Mouse (Mus musculus): Measurements from ENCODE around the gene Epx. TPM values are rescaled to one million over a fixed set of nuclear protein-coding genes. Genes with fewer than 3 reads are reported as not detected.

The Epx gene
- total and polyA plus RNA-seq, 2 experiments from 2014 or later: 1.2 to 1.4 TPM

- Histone ChIP-seq H3K4me1 (ENCODE audit: insufficient read depth, low read length) (no peaks in the 10 kb centered on the region), H3K36me3 (ENCODE audit: insufficient read depth, low read length) (no peaks in the 10 kb centered on the region), H3K4me3 (ENCODE audit: low read depth, low read length) (no peak within 1 kb of the TSS), H3K9ac (replicated peaks; ENCODE audit: low read length, poor library complexity, severe bottlenecking) (no peak within 1 kb of the TSS), H3K27ac (ENCODE audit: low read depth, low read length) (0 out of 2 replicates have a peak within 1 kb of the TSS, but pooled peaks have one; percentile 26), H3K4me2 (ENCODE audit: low read depth, low read length, poor library complexity, severe bottlenecking) (no peak within 1 kb of the TSS), H3K27me3 (ENCODE audit: insufficient read depth, low read length) (no peaks in the 10 kb centered on the region), H3K9me3 (ENCODE audit: low read length) (no peaks in the 10 kb centered on the region)
- no peak; the same call in 1 of the 2 replicates for ATAC-seq (ENCODE audit: low FRiP score)
- DNase-seq (ENCODE audit: low spot score): peak; percentile 47
- TF ChIP-seq CTCF (IDR thresholded peaks at IDR 0.05): no peak
- 21% methylated on average over 10 of the region's 10 CpGs for WGBS
These were observed 47.0 kb downstream of the Epx start, which contains the start of gene Lpo for GRCm38 (mm10) chr11:87828239-87828900. TSS of gene Lpo (minus strand) at chr11:87828289.

- DNase-seq (ENCODE audit: low spot score) (no peak), ATAC-seq (ENCODE audit: low FRiP score) (no peak)
- Histone ChIP-seq H3K9me3 (ENCODE audit: low read length) (no peaks in the 10 kb centered on the region), H3K4me3 (ENCODE audit: low read depth, low read length) (no peak overlapping the region), H3K4me2 (ENCODE audit: low read depth, low read length, poor library complexity, severe bottlenecking) (no peak overlapping the region), H3K27ac (ENCODE audit: low read depth, low read length) (no peak overlapping the region), H3K4me1 (ENCODE audit: insufficient read depth, low read length) (peaks cover 4% of the 10 kb centered on the region; the same call in 1 of the 2 replicates), H3K36me3 (ENCODE audit: insufficient read depth, low read length) (no peaks in the 10 kb centered on the region), H3K9ac (replicated peaks; ENCODE audit: low read length, poor library complexity, severe bottlenecking) (no peak overlapping the region), H3K27me3 (ENCODE audit: insufficient read depth, low read length) (no peaks in the 10 kb centered on the region)
- 49% methylated on average over 5 of the region's 5 CpGs for WGBS
- TF ChIP-seq CTCF (IDR thresholded peaks at IDR 0.05): no peak
These were observed 53.8 kb downstream of the Epx start for GRCm38 (mm10) chr11:87821502-87821901.

GRCm38 (mm10) chr11:87817443-87817773, 57.9 kb downstream of the Epx start:
- 33% methylated on average over 4 of the region's 4 CpGs for WGBS
- H3K9ac ChIP-seq (replicated peaks; ENCODE audit: low read length, poor library complexity, severe bottlenecking): peak overlapping the region; percentile 55
- H3K9me3 ChIP-seq (ENCODE audit: low read length): no peaks in the 10 kb centered on the region
- TF ChIP-seq CTCF (IDR thresholded peaks at IDR 0.05): no peak
- H3K4me1 ChIP-seq (ENCODE audit: insufficient read depth, low read length): peaks cover 4% of the 10 kb centered on the region
- peak overlapping the region; percentile 62 for H3K4me2 ChIP-seq (ENCODE audit: low read depth, low read length, poor library complexity, severe bottlenecking)
- H3K27me3 ChIP-seq (ENCODE audit: insufficient read depth, low read length): no peaks in the 10 kb centered on the region
- H3K27ac ChIP-seq (ENCODE audit: low read depth, low read length): peak overlapping the region; percentile 47; the same call in 1 of the 2 replicates
- no peaks in the 10 kb centered on the region for H3K36me3 ChIP-seq (ENCODE audit: insufficient read depth, low read length)
- H3K4me3 ChIP-seq (ENCODE audit: low read depth, low read length): peak overlapping the region; percentile 36
- ATAC-seq (ENCODE audit: low FRiP score) (peak; percentile 5), DNase-seq (ENCODE audit: low spot score) (no peak)

- ATAC-seq (ENCODE audit: low FRiP score): peak; percentile 88
- peak overlapping the region; percentile 36 for H3K4me3 ChIP-seq (ENCODE audit: low read depth, low read length)
- peak overlapping the region; percentile 47 for H3K27ac ChIP-seq (ENCODE audit: low read depth, low read length)
- DNase-seq (ENCODE audit: low spot score): peak; percentile 88
- no peaks in the 10 kb centered on the region for H3K9me3 ChIP-seq (ENCODE audit: low read length)
- TF ChIP-seq CTCF (IDR thresholded peaks at IDR 0.05): peak; percentile 86
- peak overlapping the region; percentile 62 for H3K4me2 ChIP-seq (ENCODE audit: low read depth, low read length, poor library complexity, severe bottlenecking)
- H3K4me1 ChIP-seq (ENCODE audit: insufficient read depth, low read length): peaks cover 4% of the 10 kb centered on the region
- under 1% methylated on average over 31 of the region's 31 CpGs for WGBS
- no peaks in the 10 kb centered on the region for H3K27me3 ChIP-seq (ENCODE audit: insufficient read depth, low read length)
- H3K36me3 ChIP-seq (ENCODE audit: insufficient read depth, low read length): no peaks in the 10 kb centered on the region
- peak overlapping the region; percentile 55 for H3K9ac ChIP-seq (replicated peaks; ENCODE audit: low read length, poor library complexity, severe bottlenecking)
These were observed 58.5 kb downstream of the Epx start for GRCm38 (mm10) chr11:87816707-87817442.

- H3K36me3 ChIP-seq (ENCODE audit: insufficient read depth, low read length): no peaks in the 10 kb centered on the region
- H3K4me3 ChIP-seq (ENCODE audit: low read depth, low read length): no peak overlapping the region
- peaks cover 9% of the 10 kb centered on the region for H3K4me1 ChIP-seq (ENCODE audit: insufficient read depth, low read length)
- DNase-seq (ENCODE audit: low spot score) (peak; percentile 12), ATAC-seq (ENCODE audit: low FRiP score) (no peak)
- H3K9me3 ChIP-seq (ENCODE audit: low read length): no peaks in the 10 kb centered on the region
- no peak overlapping the region for H3K9ac ChIP-seq (replicated peaks; ENCODE audit: low read length, poor library complexity, severe bottlenecking)
- H3K27me3 ChIP-seq (ENCODE audit: insufficient read depth, low read length): no peaks in the 10 kb centered on the region
- no peak overlapping the region for H3K27ac ChIP-seq (ENCODE audit: low read depth, low read length)
- 51% methylated on average over 8 of the region's 8 CpGs for WGBS
- H3K4me2 ChIP-seq (ENCODE audit: low read depth, low read length, poor library complexity, severe bottlenecking): no peak overlapping the region
- no peak for TF ChIP-seq CTCF (IDR thresholded peaks at IDR 0.05)
These were observed 60.5 kb downstream of the Epx start for GRCm38 (mm10) chr11:87814831-87815230.

Other genes starting within 250 kb of the Epx start
- gene Rnf43, start 212.8 kb downstream of the Epx start, total RNA-seq (2014; rRNA removed): 2.8 and 5.0 TPM in 2 replicates
- gene Rnf43, start 212.8 kb downstream of the Epx start, polyA plus RNA-seq (2015; fragmentation: Nextera tagmentation; extraction: Ambion mirVana): 0.56 and 0.93 TPM in 2 replicates
- gene Supt4a, start 138.0 kb downstream of the Epx start, total RNA-seq (2014; rRNA removed): 47.8 and 55.4 TPM in 2 replicates
- 122 and 128 TPM in 2 replicates for gene Supt4a, start 138.0 kb downstream of the Epx start, polyA plus RNA-seq (2015; fragmentation: Nextera tagmentation; extraction: Ambion mirVana)
- gene Tspoap1, start 115.0 kb downstream of the Epx start, total RNA-seq (2014; rRNA removed): 206 and 215 TPM in 2 replicates
- gene Tspoap1, start 115.0 kb downstream of the Epx start, polyA plus RNA-seq (2015; fragmentation: Nextera tagmentation; extraction: Ambion mirVana): 47.3 and 57.8 TPM in 2 replicates
- gene Mpo, start 82.0 kb downstream of the Epx start, total RNA-seq (2014; rRNA removed): 0.19 TPM in 1 of 2 replicates, not detected in the other
- 0.20 TPM in 1 of 2 replicates, not detected in the other for gene Mpo, start 82.0 kb downstream of the Epx start, polyA plus RNA-seq (2015; fragmentation: Nextera tagmentation; extraction: Ambion mirVana)
- 1.5 and 2.5 TPM in 2 replicates for gene Lpo, start 47.2 kb downstream of the Epx start, total RNA-seq (2014; rRNA removed)
- gene Lpo, start 47.2 kb downstream of the Epx start, polyA plus RNA-seq (2015; fragmentation: Nextera tagmentation; extraction: Ambion mirVana): 3.8 and 4.0 TPM in 2 replicates
- gene Mks1, start 22.3 kb downstream of the Epx start, total RNA-seq (2014; rRNA removed): 9.1 and 16.0 TPM in 2 replicates
- gene Mks1, start 22.3 kb downstream of the Epx start, polyA plus RNA-seq (2015; fragmentation: Nextera tagmentation; extraction: Ambion mirVana): 8.5 and 10.5 TPM in 2 replicates
- gene Olfr462, start 16.7 kb upstream of the Epx start, total RNA-seq (2014; rRNA removed): not detected in 2 replicates
- not detected in 2 replicates for gene Olfr462, start 16.7 kb upstream of the Epx start, polyA plus RNA-seq (2015; fragmentation: Nextera tagmentation; extraction: Ambion mirVana)
- not detected in 2 replicates for gene Olfr463, start 21.9 kb upstream of the Epx start, total RNA-seq (2014; rRNA removed)
- gene Olfr463, start 21.9 kb upstream of the Epx start, polyA plus RNA-seq (2015; fragmentation: Nextera tagmentation; extraction: Ambion mirVana): 0.09 TPM in 1 of 2 replicates, not detected in the other
- 0.22 and 0.24 TPM in 2 replicates for gene Olfr464, start 45.4 kb upstream of the Epx start, total RNA-seq (2014; rRNA removed)
- gene Olfr464, start 45.4 kb upstream of the Epx start, polyA plus RNA-seq (2015; fragmentation: Nextera tagmentation; extraction: Ambion mirVana): not detected in 2 replicates
- 72.1 and 89.8 TPM in 2 replicates for gene Dynll2, start 112.0 kb upstream of the Epx start, total RNA-seq (2014; rRNA removed)
- gene Dynll2, start 112.0 kb upstream of the Epx start, polyA plus RNA-seq (2015; fragmentation: Nextera tagmentation; extraction: Ambion mirVana): 54.5 and 56.8 TPM in 2 replicates
- gene Srsf1, start 171.8 kb upstream of the Epx start, total RNA-seq (2014; rRNA removed): 280 and 374 TPM in 2 replicates
- gene Srsf1, start 171.8 kb upstream of the Epx start, polyA plus RNA-seq (2015; fragmentation: Nextera tagmentation; extraction: Ambion mirVana): 111 and 125 TPM in 2 replicates
- gene Vezf1, start 192.7 kb upstream of the Epx start, total RNA-seq (2014; rRNA removed): 31.4 and 40.6 TPM in 2 replicates
- 29.7 and 30.9 TPM in 2 replicates for gene Vezf1, start 192.7 kb upstream of the Epx start, polyA plus RNA-seq (2015; fragmentation: Nextera tagmentation; extraction: Ambion mirVana)
- gene Cuedc1, start 222.5 kb upstream of the Epx start, total RNA-seq (2014; rRNA removed): 38.8 and 40.2 TPM in 2 replicates
- 32.7 and 37.5 TPM in 2 replicates for gene Cuedc1, start 222.5 kb upstream of the Epx start, polyA plus RNA-seq (2015; fragmentation: Nextera tagmentation; extraction: Ambion mirVana)